Mouse (Mus musculus): ENCODE measurements around the gene Gabpa. TPM values are rescaled to one million over a fixed set of nuclear protein-coding genes. Genes with fewer than 3 reads are reported as not detected.

Gabpa gene
- polyA plus RNA-seq, 1 experiment from 2014 or later = 39.3 TPM

GRCm38 (mm10) chr16:84835823-84836743, 1.4 kb downstream of the Gabpa start:
- H3K9ac ChIP-seq (replicated peaks; ENCODE audit: low read length) = peak overlapping the region; percentile 100
- WGBS = 5% methylated on average over 29 of the region's 29 CpGs
- peak overlapping the region; percentile 99 for H3K27ac ChIP-seq (ENCODE audit: low read length)
- H3K4me2 ChIP-seq (replicated peaks; ENCODE audit: low read depth, low read length) = peak overlapping the region; percentile 74
- H3K4me1 ChIP-seq (ENCODE audit: insufficient read depth, low read length) = peaks cover 28% of the 10 kb centered on the region
- no peaks in the 10 kb centered on the region for H3K9me3 ChIP-seq (ENCODE audit: low read length)
- no peaks in the 10 kb centered on the region for H3K27me3 ChIP-seq (ENCODE audit: insufficient read depth, low read length)
- H3K4me3 ChIP-seq (ENCODE audit: low read length) = peak overlapping the region; percentile 99
- ATAC-seq (ENCODE audit: low FRiP score, low TSS enrichment) = peak; percentile 21
- H3K36me3 ChIP-seq (ENCODE audit: insufficient read depth, low read length) = peaks cover 21% of the 10 kb centered on the region

GRCm38 (mm10) chr16:84838576-84838975, 3.9 kb downstream of the Gabpa start:
- no peak for ATAC-seq (ENCODE audit: low FRiP score, low TSS enrichment)

DNA sequence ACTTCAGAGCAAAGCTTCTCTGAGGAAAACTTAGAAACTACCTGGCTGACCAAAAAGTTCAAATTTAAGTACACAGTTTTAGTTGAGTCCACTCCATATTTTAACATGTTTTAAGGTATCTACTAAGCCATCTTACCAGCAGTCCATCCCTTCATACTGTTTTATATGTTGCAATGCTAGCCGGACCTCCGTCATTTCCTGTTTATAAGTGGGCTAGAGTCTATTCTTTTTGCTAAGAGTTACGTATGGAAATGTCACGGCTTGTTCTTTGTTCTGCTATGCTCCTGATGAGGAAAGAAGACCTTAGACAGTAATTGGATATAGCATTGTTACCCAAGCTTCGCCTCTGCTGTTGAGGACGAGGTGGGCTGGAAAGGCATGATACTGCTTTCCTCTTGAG, 18.8 kb downstream of the Gabpa start:
- WGBS = 91% methylated on average over 6 of the region's 6 CpGs

More at GRCm38 (mm10) chr16:84838576-84838975, 3.9 kb downstream of the Gabpa start:
- no peak overlapping the region for H3K27ac ChIP-seq (ENCODE audit: low read length)
- WGBS = 83% methylated on average over 2 of the region's 2 CpGs
- peaks cover 15% of the 10 kb centered on the region for H3K36me3 ChIP-seq (ENCODE audit: insufficient read depth, low read length)
- H3K9me3 ChIP-seq (ENCODE audit: low read length) = no peaks in the 10 kb centered on the region
- no peak overlapping the region for H3K9ac ChIP-seq (replicated peaks; ENCODE audit: low read length)
- no peaks in the 10 kb centered on the region for H3K27me3 ChIP-seq (ENCODE audit: insufficient read depth, low read length)
- H3K4me2 ChIP-seq (replicated peaks; ENCODE audit: low read depth, low read length) = no peak overlapping the region
- peaks cover 11% of the 10 kb centered on the region; the same call in 1 of the 2 replicates for H3K4me1 ChIP-seq (ENCODE audit: insufficient read depth, low read length)
- H3K4me3 ChIP-seq (ENCODE audit: low read length) = no peak overlapping the region

DNA sequence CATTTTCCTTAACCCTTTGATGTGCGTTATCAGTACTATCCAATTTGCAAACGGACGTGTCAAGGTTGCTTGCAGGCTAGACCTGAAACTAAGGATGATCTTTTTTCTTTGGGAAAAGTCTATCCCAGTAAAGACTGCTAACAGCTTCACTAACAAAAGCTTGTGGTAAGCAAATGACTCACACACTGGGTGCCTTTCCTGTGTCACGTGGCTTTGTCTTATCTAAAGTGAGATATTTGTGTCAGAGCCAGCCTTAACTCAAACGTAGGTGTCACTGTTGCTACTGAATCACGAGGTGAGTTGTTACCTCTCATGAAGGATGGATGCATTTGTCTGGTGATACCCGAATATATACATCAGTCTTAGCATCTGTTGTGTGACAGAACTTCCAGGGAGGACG, 29.9 kb downstream of the Gabpa start:
- WGBS = 92% methylated on average over 8 of the region's 8 CpGs
- H3K9me3 ChIP-seq (ENCODE audit: low read length) = no peaks in the 10 kb centered on the region
- no peak overlapping the region for H3K4me2 ChIP-seq (replicated peaks; ENCODE audit: low read depth, low read length)
- no peaks in the 10 kb centered on the region for H3K27me3 ChIP-seq (ENCODE audit: insufficient read depth, low read length)
- no peaks in the 10 kb centered on the region for H3K4me1 ChIP-seq (ENCODE audit: insufficient read depth, low read length)
- ATAC-seq (ENCODE audit: low FRiP score, low TSS enrichment) = no peak
- H3K9ac ChIP-seq (replicated peaks; ENCODE audit: low read length) = no peak overlapping the region
- H3K27ac ChIP-seq (ENCODE audit: low read length) = no peak overlapping the region
- H3K4me3 ChIP-seq (ENCODE audit: low read length) = no peak overlapping the region
- peaks cover 24% of the 10 kb centered on the region for H3K36me3 ChIP-seq (ENCODE audit: insufficient read depth, low read length)

More for the DNA sequence above, 18.8 kb downstream of the Gabpa start:
- Histone ChIP-seq H3K27me3 (ENCODE audit: insufficient read depth, low read length) (no peaks in the 10 kb centered on the region), H3K27ac (ENCODE audit: low read length) (no peak overlapping the region), H3K4me2 (replicated peaks; ENCODE audit: low read depth, low read length) (no peak overlapping the region), H3K36me3 (ENCODE audit: insufficient read depth, low read length) (peaks cover 58% of the 10 kb centered on the region), H3K9ac (replicated peaks; ENCODE audit: low read length) (no peak overlapping the region), H3K4me1 (ENCODE audit: insufficient read depth, low read length) (no peaks in the 10 kb centered on the region), H3K9me3 (ENCODE audit: low read length) (no peaks in the 10 kb centered on the region), H3K4me3 (ENCODE audit: low read length) (no peak overlapping the region)
- no peak for ATAC-seq (ENCODE audit: low FRiP score, low TSS enrichment)

DNA sequence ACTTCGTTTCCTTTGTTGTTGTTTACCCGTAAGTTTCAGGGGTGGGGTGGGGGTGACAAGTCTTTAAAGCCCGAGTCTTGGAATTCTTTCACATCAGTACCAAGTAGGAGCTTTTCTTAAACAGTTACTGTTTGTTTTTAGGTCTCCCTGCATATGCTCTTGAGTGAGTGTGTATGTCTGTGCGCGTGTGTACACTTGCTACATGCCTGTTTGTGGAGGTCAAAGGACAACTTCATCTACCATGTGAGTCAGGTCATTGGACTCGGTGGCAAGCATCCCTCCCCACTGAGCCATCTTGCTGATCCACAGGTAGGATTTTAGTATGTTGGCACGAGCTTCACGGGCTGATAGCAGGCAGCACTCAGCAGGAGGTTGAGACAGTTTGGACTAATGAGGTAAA, 39.1 kb downstream of the Gabpa start:
- Histone ChIP-seq H3K4me1 (ENCODE audit: insufficient read depth, low read length) (peaks cover 5% of the 10 kb centered on the region; the same call in 1 of the 2 replicates), H3K4me3 (ENCODE audit: low read length) (no peak overlapping the region), H3K9me3 (ENCODE audit: low read length) (no peaks in the 10 kb centered on the region), H3K4me2 (replicated peaks; ENCODE audit: low read depth, low read length) (no peak overlapping the region), H3K27ac (ENCODE audit: low read length) (no peak overlapping the region), H3K36me3 (ENCODE audit: insufficient read depth, low read length) (no peaks in the 10 kb centered on the region), H3K9ac (replicated peaks; ENCODE audit: low read length) (no peak overlapping the region), H3K27me3 (ENCODE audit: insufficient read depth, low read length) (no peaks in the 10 kb centered on the region)
- WGBS = 84% methylated on average over 8 of the region's 8 CpGs
- no peak for ATAC-seq (ENCODE audit: low FRiP score, low TSS enrichment)

GRCm38 (mm10) chr16:84875012-84875717, 40.4 kb downstream of the Gabpa start:
- Histone ChIP-seq H3K9ac (replicated peaks; ENCODE audit: low read length) (0 out of 2 replicates have a peak overlapping the region, but pooled peaks have one; percentile 35), H3K4me2 (replicated peaks; ENCODE audit: low read depth, low read length) (peak overlapping the region; percentile 52), H3K27me3 (ENCODE audit: insufficient read depth, low read length) (no peaks in the 10 kb centered on the region), H3K9me3 (ENCODE audit: low read length) (no peaks in the 10 kb centered on the region), H3K36me3 (ENCODE audit: insufficient read depth, low read length) (no peaks in the 10 kb centered on the region), H3K4me1 (ENCODE audit: insufficient read depth, low read length) (peaks cover 5% of the 10 kb centered on the region; the same call in 1 of the 2 replicates), H3K4me3 (ENCODE audit: low read length) (peak overlapping the region; percentile 32), H3K27ac (ENCODE audit: low read length) (peak overlapping the region; percentile 68)
- 50% methylated on average over 24 of the region's 24 CpGs for WGBS
- peak; percentile 52 for ATAC-seq (ENCODE audit: low FRiP score, low TSS enrichment)

- H3K4me2 ChIP-seq (replicated peaks; ENCODE audit: low read depth, low read length) = peak overlapping the region; percentile 52
- 53% methylated on average over 7 of the region's 7 CpGs for WGBS
- no peak overlapping the region for H3K27ac ChIP-seq (ENCODE audit: low read length)
- H3K9me3 ChIP-seq (ENCODE audit: low read length) = no peaks in the 10 kb centered on the region
- peak; percentile 43 for ATAC-seq (ENCODE audit: low FRiP score, low TSS enrichment)
- H3K4me1 ChIP-seq (ENCODE audit: insufficient read depth, low read length) = peaks cover 5% of the 10 kb centered on the region; the same call in 1 of the 2 replicates
- H3K27me3 ChIP-seq (ENCODE audit: insufficient read depth, low read length) = no peaks in the 10 kb centered on the region
- H3K9ac ChIP-seq (replicated peaks; ENCODE audit: low read length) = no peak overlapping the region
- H3K4me3 ChIP-seq (ENCODE audit: low read length) = no peak overlapping the region
- H3K36me3 ChIP-seq (ENCODE audit: insufficient read depth, low read length) = no peaks in the 10 kb centered on the region
Observed at GRCm38 (mm10) chr16:84875718-84876035, 41.0 kb downstream of the Gabpa start.

- H3K27ac ChIP-seq (ENCODE audit: low read length) = no peak overlapping the region
- peak; percentile 46; the same call in 1 of the 2 replicates for ATAC-seq (ENCODE audit: low FRiP score, low TSS enrichment)
- H3K4me3 ChIP-seq (ENCODE audit: low read length) = no peak overlapping the region
- peak overlapping the region; percentile 52; the same call in 1 of the 2 replicates for H3K4me2 ChIP-seq (replicated peaks; ENCODE audit: low read depth, low read length)
- H3K9ac ChIP-seq (replicated peaks; ENCODE audit: low read length) = no peak overlapping the region
- no peaks in the 10 kb centered on the region for H3K9me3 ChIP-seq (ENCODE audit: low read length)
- no peaks in the 10 kb centered on the region for H3K36me3 ChIP-seq (ENCODE audit: insufficient read depth, low read length)
- H3K4me1 ChIP-seq (ENCODE audit: insufficient read depth, low read length) = peaks cover 5% of the 10 kb centered on the region; the same call in 1 of the 2 replicates
- 44% methylated on average over 8 of the region's 8 CpGs for WGBS
- H3K27me3 ChIP-seq (ENCODE audit: insufficient read depth, low read length) = no peaks in the 10 kb centered on the region
Observed at GRCm38 (mm10) chr16:84876082-84876481, 41.4 kb downstream of the Gabpa start.

- H3K36me3 ChIP-seq (ENCODE audit: insufficient read depth, low read length) = no peaks in the 10 kb centered on the region
- ATAC-seq (ENCODE audit: low FRiP score, low TSS enrichment) = no peak
- no peak overlapping the region for H3K9ac ChIP-seq (replicated peaks; ENCODE audit: low read length)
- H3K9me3 ChIP-seq (ENCODE audit: low read length) = no peaks in the 10 kb centered on the region
- WGBS = 18% methylated on average over 5 of the region's 5 CpGs
- H3K27ac ChIP-seq (ENCODE audit: low read length) = no peak overlapping the region
- no peak overlapping the region for H3K4me2 ChIP-seq (replicated peaks; ENCODE audit: low read depth, low read length)
- H3K27me3 ChIP-seq (ENCODE audit: insufficient read depth, low read length) = no peaks in the 10 kb centered on the region
- peaks cover 5% of the 10 kb centered on the region; the same call in 1 of the 2 replicates for H3K4me1 ChIP-seq (ENCODE audit: insufficient read depth, low read length)
- H3K4me3 ChIP-seq (ENCODE audit: low read length) = no peak overlapping the region
Observed at GRCm38 (mm10) chr16:84879146-84879545, 44.4 kb downstream of the Gabpa start.
